Mouse (Mus musculus): Measurements from ENCODE around the gene Uap1l1.

GRCm38 (mm10) chr2:25373431-25373830 lies 7.9 kb upstream of the Uap1l1 start:
- TF ChIP-seq CTCF (IDR thresholded peaks at IDR 0.05; ENCODE audit: borderline replicate concordance, insufficient read depth, low read length) (no peak), POLR2A (IDR thresholded peaks at IDR 0.05; ENCODE audit: low read depth, low read length) (no peak)
